Mouse (Mus musculus) ovary, postnatal 36 days (tissue): Measurements from ENCODE around the gene 1700013F07Rik.
"Not testable (repeated sequence)": the region's sequence is repeated elsewhere in the genome, so short reads cannot be mapped to it uniquely, and the experiment has no call there.

ENCODE experiments used
- DNase-seq: peaks from one replicate; pipeline ENCODE4 v3.0.0; 2022; ENCODE audit warnings: low spot score, mixed read lengths

1700013F07Rik gene

GRCm38 (mm10) chr3:108554111-108554561, 20.2 kb downstream of the 1700013F07Rik start:
- DNase-seq, result no peak

- DNase-seq, result peak; percentile 85
These were observed 20.8 kb downstream of the 1700013F07Rik start for GRCm38 (mm10) chr3:108554587-108555312.

- DNase-seq, result no peak
These were observed 23.9 kb downstream of the 1700013F07Rik start for GRCm38 (mm10) chr3:108557888-108558287.

- DNase-seq, result peak; percentile 93
These were observed 28.3 kb downstream of the 1700013F07Rik start, which contains the start of gene Tmem167b for GRCm38 (mm10) chr3:108562133-108562730. Gene Tmem167b (minus strand): TSS chr3:108562466.

GRCm38 (mm10) chr3:108562777-108563271, 28.9 kb downstream of the 1700013F07Rik start:
- peak; percentile 11 for DNase-seq

GRCm38 (mm10) chr3:108563309-108563708, 29.4 kb downstream of the 1700013F07Rik start:
- peak; percentile 69 for DNase-seq

- no peak for DNase-seq
These were observed 34.3 kb downstream of the 1700013F07Rik start for GRCm38 (mm10) chr3:108567990-108568877.

DNA sequence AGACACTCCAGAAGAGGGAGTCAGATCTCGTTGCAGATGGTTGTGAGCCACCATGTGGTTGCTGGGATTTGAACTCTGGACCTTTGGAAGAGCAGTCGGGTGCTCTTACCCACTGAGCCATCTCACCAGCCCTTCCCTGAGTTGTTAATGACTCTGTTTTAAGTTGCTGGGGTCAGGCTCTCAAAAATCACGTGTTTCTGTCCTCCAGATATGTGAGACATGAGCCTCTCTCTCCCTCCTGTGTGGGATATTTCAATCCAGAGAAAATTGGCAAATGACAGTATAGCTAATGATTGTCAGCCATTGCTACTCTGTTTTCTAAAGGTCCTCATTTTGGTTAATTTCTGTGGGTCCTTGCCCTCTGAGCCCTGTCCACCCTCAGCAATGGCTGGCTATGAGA, 35.7 kb downstream of the 1700013F07Rik start:
- DNase-seq, result not testable (repeated sequence)

DNA sequence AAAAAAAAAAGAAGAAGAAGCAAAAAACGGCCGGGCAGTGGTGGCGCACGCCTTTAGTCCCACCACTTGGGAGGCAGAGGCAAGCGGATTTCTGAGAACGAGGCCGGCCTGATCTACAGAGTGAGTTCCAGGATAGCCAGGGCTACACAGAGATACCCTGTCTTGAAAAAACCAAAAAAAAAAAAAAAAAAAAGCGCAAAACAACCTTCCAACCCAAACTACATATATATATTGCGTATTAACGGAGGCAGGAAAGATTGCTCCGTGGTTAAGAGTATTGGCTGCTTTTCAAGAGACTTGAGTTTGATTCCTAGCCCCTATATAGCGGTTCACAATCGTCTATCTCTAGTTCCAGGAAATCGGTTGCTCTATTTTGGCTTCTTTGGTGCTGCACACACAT, 36.9 kb downstream of the 1700013F07Rik start:
- DNase-seq, result no peak

- peak; percentile 95 for DNase-seq
These were observed 37.7 kb downstream of the 1700013F07Rik start, which contains the start of gene Taf13 for GRCm38 (mm10) chr3:108571443-108572294. Gene Taf13 (plus strand): TSS chr3:108571698.

- no peak for DNase-seq
These were observed 38.5 kb downstream of the 1700013F07Rik start for GRCm38 (mm10) chr3:108572309-108573010.

GRCm38 (mm10) chr3:108574018-108574417, 40.1 kb downstream of the 1700013F07Rik start:
- DNase-seq, result no peak

GRCm38 (mm10) chr3:108584580-108584979, 50.6 kb downstream of the 1700013F07Rik start:
- DNase-seq, result no peak

DNA sequence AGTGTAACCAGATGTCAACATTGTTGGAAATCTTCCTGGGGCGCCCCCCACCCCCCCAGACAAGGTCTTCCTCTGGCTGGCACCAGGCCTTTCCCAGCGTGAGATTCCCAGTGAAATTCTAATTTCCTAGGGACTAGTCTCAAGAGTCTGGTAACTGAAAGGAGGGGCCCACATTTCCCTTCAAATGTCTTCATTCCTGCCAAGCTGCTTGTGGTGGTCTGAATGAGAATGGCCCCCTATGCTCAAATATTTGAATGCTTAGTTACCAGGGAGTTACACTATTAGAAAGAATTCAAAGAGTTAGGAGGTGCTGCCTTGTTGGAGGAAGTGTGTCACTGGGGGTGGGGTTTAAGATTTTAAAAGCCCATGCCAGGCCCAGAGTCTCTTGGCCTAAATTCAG, 54.5 kb downstream of the 1700013F07Rik start:
- no peak for DNase-seq

GRCm38 (mm10) chr3:108590786-108591529, 57.0 kb downstream of the 1700013F07Rik start, which contains the start of gene Wdr47:
Gene Wdr47 (plus strand): TSS chr3:108591279.
- peak; percentile 97 for DNase-seq

GRCm38 (mm10) chr3:108591530-108592522, 57.9 kb downstream of the 1700013F07Rik start:
- DNase-seq, result no peak
